Mouse (Mus musculus): ENCODE data around the gene Nectin3. TPM values are rescaled to one million over a fixed set of nuclear protein-coding genes. Genes with fewer than 3 reads are reported as not detected.

Gene Nectin3
- polyA plus RNA-seq, 1 experiment from 2014 or later = 37.0 TPM

GRCm38 (mm10) chr16:46502311-46502710 lies 4.0 kb upstream of the Nectin3 start:
- Histone ChIP-seq H3K9ac (no peak overlapping the region), H3K4me2 (replicated peaks) (no peak overlapping the region), H3K9me3 (ENCODE audit: control insufficient read depth, low read length) (no peaks in the 10 kb centered on the region), H3K27me3 (ENCODE audit: control insufficient read depth, insufficient read depth, low read length) (no peaks in the 10 kb centered on the region), H3K36me3 (replicated peaks; ENCODE audit: control insufficient read depth, insufficient read depth) (no peaks in the 10 kb centered on the region), H3K4me1 (replicated peaks; ENCODE audit: control insufficient read depth, insufficient read depth, low read length) (peaks cover 3% of the 10 kb centered on the region; the same call in 1 of the 2 replicates), H3K27ac (no peak overlapping the region), H3K4me3 (replicated peaks; ENCODE audit: low read length) (no peak overlapping the region)
- ATAC-seq (ENCODE audit: low FRiP score) = no peak
- DNase-seq (ENCODE audit: low spot score) = no peak
- WGBS = 75% methylated on average over 2 of the region's 2 CpGs

- H3K4me1 ChIP-seq (replicated peaks; ENCODE audit: control insufficient read depth, insufficient read depth, low read length) = peaks cover 3% of the 10 kb centered on the region; the same call in 1 of the 2 replicates
- ATAC-seq (ENCODE audit: low FRiP score) (no peak), DNase-seq (ENCODE audit: low spot score) (no peak)
- H3K9me3 ChIP-seq (ENCODE audit: control insufficient read depth, low read length) = no peaks in the 10 kb centered on the region
- H3K27me3 ChIP-seq (ENCODE audit: control insufficient read depth, insufficient read depth, low read length) = no peaks in the 10 kb centered on the region
- H3K4me2 ChIP-seq (replicated peaks) = no peak overlapping the region
- no peak overlapping the region for H3K9ac ChIP-seq
- H3K36me3 ChIP-seq (replicated peaks; ENCODE audit: control insufficient read depth, insufficient read depth) = no peaks in the 10 kb centered on the region
- H3K27ac ChIP-seq = no peak overlapping the region
- no peak overlapping the region for H3K4me3 ChIP-seq (replicated peaks; ENCODE audit: low read length)
- WGBS = 54% methylated on average over 3 of the region's 3 CpGs
Observed at GRCm38 (mm10) chr16:46500759-46501158, 2.4 kb upstream of the Nectin3 start.

- H3K36me3 ChIP-seq (replicated peaks; ENCODE audit: control insufficient read depth, insufficient read depth) = no peaks in the 10 kb centered on the region
- peak overlapping the region; percentile 83 for H3K4me2 ChIP-seq (replicated peaks)
- peak overlapping the region; percentile 84 for H3K9ac ChIP-seq
- H3K4me1 ChIP-seq (replicated peaks; ENCODE audit: control insufficient read depth, insufficient read depth, low read length) = peaks cover 19% of the 10 kb centered on the region
- WGBS = under 1% methylated on average over 32 of the region's 32 CpGs
- H3K4me3 ChIP-seq (replicated peaks; ENCODE audit: low read length) = peak overlapping the region; percentile 98
- H3K27me3 ChIP-seq (ENCODE audit: control insufficient read depth, insufficient read depth, low read length) = no peaks in the 10 kb centered on the region
- no peaks in the 10 kb centered on the region for H3K9me3 ChIP-seq (ENCODE audit: control insufficient read depth, low read length)
- DNase-seq (ENCODE audit: low spot score) = peak; percentile 63
- H3K27ac ChIP-seq = peak overlapping the region; percentile 90
- no peak; the same call in 1 of the 2 replicates for ATAC-seq (ENCODE audit: low FRiP score)
Observed at GRCm38 (mm10) chr16:46497686-46498420, 472 bp downstream of the Nectin3 start.

GRCm38 (mm10) chr16:46496889-46497685 lies 1.2 kb downstream of the Nectin3 start:
- peak overlapping the region; percentile 84 for H3K9ac ChIP-seq
- H3K4me3 ChIP-seq (replicated peaks; ENCODE audit: low read length) = peak overlapping the region; percentile 98
- WGBS = under 1% methylated on average over 60 of the region's 78 CpGs

GRCm38 (mm10) chr16:46496031-46496868 lies 2.1 kb downstream of the Nectin3 start:
- Histone ChIP-seq H3K27me3 (ENCODE audit: control insufficient read depth, insufficient read depth, low read length) (no peaks in the 10 kb centered on the region), H3K4me2 (replicated peaks) (peak overlapping the region; percentile 83), H3K9me3 (ENCODE audit: control insufficient read depth, low read length) (no peaks in the 10 kb centered on the region), H3K36me3 (replicated peaks; ENCODE audit: control insufficient read depth, insufficient read depth) (no peaks in the 10 kb centered on the region), H3K4me1 (replicated peaks; ENCODE audit: control insufficient read depth, insufficient read depth, low read length) (peaks cover 19% of the 10 kb centered on the region), H3K4me3 (replicated peaks; ENCODE audit: low read length) (peak overlapping the region; percentile 98), H3K27ac (peak overlapping the region; percentile 90), H3K9ac (peak overlapping the region; percentile 84)
- ATAC-seq (ENCODE audit: low FRiP score) = peak; percentile 9
- under 1% methylated on average over 80 of the region's 96 CpGs for WGBS
- DNase-seq (ENCODE audit: low spot score) = peak; percentile 56

More at GRCm38 (mm10) chr16:46496889-46497685, 1.2 kb downstream of the Nectin3 start:
- ATAC-seq (ENCODE audit: low FRiP score) (peak; percentile 98), DNase-seq (ENCODE audit: low spot score) (peak; percentile 94)
- Histone ChIP-seq H3K4me1 (replicated peaks; ENCODE audit: control insufficient read depth, insufficient read depth, low read length) (peaks cover 19% of the 10 kb centered on the region), H3K27me3 (ENCODE audit: control insufficient read depth, insufficient read depth, low read length) (no peaks in the 10 kb centered on the region), H3K36me3 (replicated peaks; ENCODE audit: control insufficient read depth, insufficient read depth) (no peaks in the 10 kb centered on the region), H3K27ac (peak overlapping the region; percentile 90), H3K4me2 (replicated peaks) (peak overlapping the region; percentile 83), H3K9me3 (ENCODE audit: control insufficient read depth, low read length) (no peaks in the 10 kb centered on the region)

- Histone ChIP-seq H3K9me3 (ENCODE audit: control insufficient read depth, low read length) (no peaks in the 10 kb centered on the region), H3K27me3 (ENCODE audit: control insufficient read depth, insufficient read depth, low read length) (no peaks in the 10 kb centered on the region), H3K9ac (peak overlapping the region; percentile 84), H3K27ac (no peak overlapping the region), H3K4me2 (replicated peaks) (peak overlapping the region; percentile 83), H3K4me1 (replicated peaks; ENCODE audit: control insufficient read depth, insufficient read depth, low read length) (peaks cover 19% of the 10 kb centered on the region), H3K4me3 (replicated peaks; ENCODE audit: low read length) (peak overlapping the region; percentile 98), H3K36me3 (replicated peaks; ENCODE audit: control insufficient read depth, insufficient read depth) (no peaks in the 10 kb centered on the region)
- DNase-seq (ENCODE audit: low spot score) (no peak), ATAC-seq (ENCODE audit: low FRiP score) (no peak)
- WGBS = 16% methylated on average over 3 of the region's 3 CpGs
Observed at GRCm38 (mm10) chr16:46495201-46495600, 3.1 kb downstream of the Nectin3 start.

GRCm38 (mm10) chr16:46487436-46488097 lies 10.8 kb downstream of the Nectin3 start:
- DNase-seq (ENCODE audit: low spot score) (peak; percentile 84), ATAC-seq (ENCODE audit: low FRiP score) (peak; percentile 79; the same call in 1 of the 2 replicates)
- no peak overlapping the region for H3K4me2 ChIP-seq (replicated peaks)
- peaks cover 6% of the 10 kb centered on the region; the same call in 1 of the 2 replicates for H3K4me1 ChIP-seq (replicated peaks; ENCODE audit: control insufficient read depth, insufficient read depth, low read length)
- H3K27me3 ChIP-seq (ENCODE audit: control insufficient read depth, insufficient read depth, low read length) = no peaks in the 10 kb centered on the region
- no peak overlapping the region for H3K4me3 ChIP-seq (replicated peaks; ENCODE audit: low read length)
- H3K9me3 ChIP-seq (ENCODE audit: control insufficient read depth, low read length) = no peaks in the 10 kb centered on the region
- H3K27ac ChIP-seq = no peak overlapping the region
- 57% methylated on average over 3 of the region's 3 CpGs for WGBS
- H3K9ac ChIP-seq = no peak overlapping the region
- H3K36me3 ChIP-seq (replicated peaks; ENCODE audit: control insufficient read depth, insufficient read depth) = no peaks in the 10 kb centered on the region

GRCm38 (mm10) chr16:46477336-46477735 lies 21.0 kb downstream of the Nectin3 start:
- Histone ChIP-seq H3K27me3 (ENCODE audit: control insufficient read depth, insufficient read depth, low read length) (no peaks in the 10 kb centered on the region), H3K4me1 (replicated peaks; ENCODE audit: control insufficient read depth, insufficient read depth, low read length) (no peaks in the 10 kb centered on the region), H3K36me3 (replicated peaks; ENCODE audit: control insufficient read depth, insufficient read depth) (no peaks in the 10 kb centered on the region), H3K9me3 (ENCODE audit: control insufficient read depth, low read length) (no peaks in the 10 kb centered on the region), H3K4me3 (replicated peaks; ENCODE audit: low read length) (no peak overlapping the region), H3K9ac (no peak overlapping the region), H3K27ac (no peak overlapping the region), H3K4me2 (replicated peaks) (no peak overlapping the region)
- DNase-seq (ENCODE audit: low spot score) = no peak
- ATAC-seq (ENCODE audit: low FRiP score) = no peak
- WGBS = 88% methylated on average over 3 of the region's 3 CpGs
